Mouse (Mus musculus) spleen, adult 2 months (tissue): ENCODE results near the gene Maml2.

Experiments
- CTCF ChIP-seq: fragments of 200-500 bp; IDR thresholded peaks from 2 replicates; pipeline ENCODE4 v1.5.1; 2011; ENCODE audit warnings: mild to moderate bottlenecking, inconsistent platforms; ENCODE audit not compliant: insufficient read depth, insufficient read length, insufficient replicate concordance; ENCODE audit errors: extremely low read depth
- POLR2A ChIP-seq: fragments of 200-500 bp; IDR thresholded peaks from 2 replicates; pipeline ENCODE4 v1.6.1; 2011; ENCODE audit warnings: low read depth, low read length, inconsistent platforms

DNA sequence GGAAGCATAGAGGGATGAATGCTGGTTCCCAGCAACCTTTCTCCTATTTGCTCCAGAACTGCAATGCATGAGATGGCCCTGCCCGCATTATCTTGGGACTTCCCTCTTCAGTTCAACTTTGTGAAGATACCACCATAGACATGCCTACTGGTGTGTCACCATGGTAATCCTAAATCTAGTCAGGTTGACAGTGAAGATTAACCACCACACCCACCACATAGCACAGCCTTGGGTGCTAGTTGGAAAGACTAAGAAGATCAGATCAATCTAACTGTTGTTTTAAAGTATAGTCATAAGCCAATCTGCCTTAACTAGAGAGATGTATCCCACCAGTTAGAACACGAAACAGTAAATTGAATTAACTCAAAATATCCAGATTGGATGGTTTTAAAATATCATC lies 381.9 kb downstream of the Maml2 start:
- TF ChIP-seq CTCF, result no peak
- TF ChIP-seq POLR2A, result no peak
